Mouse (Mus musculus) gastrocnemius, adult 2 months (tissue): ENCODE measurements around the gene Gzmm. TPM values are rescaled to one million over a fixed set of nuclear protein-coding genes. Genes with fewer than 3 reads are reported as not detected.

Experiments used
- DNase-seq: peaks from one replicate; pipeline ENCODE4 v3.0.0; 2022
- H3K27ac ChIP-seq: fragments of 200-600 bp; 2 replicates; pipeline ENCODE4 v1.8.1; 2022; ENCODE audit warnings: mild to moderate bottlenecking
- H3K4me3 ChIP-seq: fragments of 200-600 bp; 2 replicates; pipeline ENCODE4 v1.8.1; 2022; ENCODE audit warnings: mild to moderate bottlenecking, moderate library complexity
- CTCF ChIP-seq: fragments of 200-600 bp; IDR thresholded peaks from 2 replicates; pipeline ENCODE4 v1.8.1; 2022; ENCODE audit warnings: antibody characterized with exemption, mild to moderate bottlenecking, moderate library complexity
- intact Hi-C: fragments of 180-260 bp; cut with DNase I; formaldehyde crosslinking; loops from one replicate; pipeline ENCODE4 v1.15.1; 2025
- long read RNA-seq, 2 experiments: library from polyadenylated mRNA; stranded (forward); transcript quantifications; one replicate each; pipeline ENCODE4 v2.0.0; 2021
- total RNA-seq, 2 experiments: library from RNA; stranded (reverse); gene quantifications; 2 replicates each; pipeline ENCODE4 v1.2.3; 2021

Gzmm gene
- total RNA-seq: 1 to 10 TPM; 7.2 to 9.8 TPM
- long read RNA-seq, experiment 1: 0 reads
- long read RNA-seq, experiment 2, partial matches to known transcripts: 0 of 2 reads
- long read RNA-seq, experiment 2, other reads (novel, unspliced or antisense): 2 of 2 reads

DNA sequence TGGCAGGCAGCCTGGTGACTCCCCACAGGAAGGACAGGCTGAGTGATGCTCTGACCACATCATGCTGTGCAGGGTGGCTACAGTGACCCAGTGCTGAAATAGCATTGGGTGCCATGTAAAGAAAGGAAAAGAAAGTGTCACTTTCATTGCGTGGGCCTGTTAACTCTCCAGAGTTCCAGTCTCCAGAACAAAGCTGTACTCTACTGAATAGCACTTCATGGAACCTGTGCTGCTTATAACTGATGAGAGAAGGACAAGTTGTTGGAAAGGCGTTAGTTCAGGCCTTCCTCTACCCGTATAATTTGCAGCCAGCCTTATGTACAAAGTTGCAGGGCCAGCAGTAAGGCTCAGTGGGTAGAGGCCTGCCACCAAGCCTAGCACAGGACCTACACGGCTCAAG is at the start of gene Gzmm:
TSS of gene Gzmm (plus strand) at position 301 of the 400 bp plus-strand sequence.
- peak within 1 kb of the TSS; percentile 99 for H3K27ac ChIP-seq
- peak within 1 kb of the TSS; percentile 47 for H3K4me3 ChIP-seq
- DNase-seq: no peak
- intact Hi-C loops: no loop called here
- TF ChIP-seq CTCF: no peak

- peak; percentile 92 for DNase-seq
- intact Hi-C loops: loop anchor here (5.0 kb wide), 1 partner anchor 33 kb away; the partner anchor contains the start of gene C2cd4c
- Histone ChIP-seq H3K27ac (peak within 1 kb of the TSS; percentile 88), H3K4me3 (peak within 1 kb of the TSS; percentile 68)
- no peak for TF ChIP-seq CTCF
Observed at GRCm38 (mm10) chr10:79645711-79646110, 43.1 kb upstream of the Gzmm start, which contains the start of gene Odf3l2. Odf3l2 (minus strand) TSS chr10:79645738.

DNA sequence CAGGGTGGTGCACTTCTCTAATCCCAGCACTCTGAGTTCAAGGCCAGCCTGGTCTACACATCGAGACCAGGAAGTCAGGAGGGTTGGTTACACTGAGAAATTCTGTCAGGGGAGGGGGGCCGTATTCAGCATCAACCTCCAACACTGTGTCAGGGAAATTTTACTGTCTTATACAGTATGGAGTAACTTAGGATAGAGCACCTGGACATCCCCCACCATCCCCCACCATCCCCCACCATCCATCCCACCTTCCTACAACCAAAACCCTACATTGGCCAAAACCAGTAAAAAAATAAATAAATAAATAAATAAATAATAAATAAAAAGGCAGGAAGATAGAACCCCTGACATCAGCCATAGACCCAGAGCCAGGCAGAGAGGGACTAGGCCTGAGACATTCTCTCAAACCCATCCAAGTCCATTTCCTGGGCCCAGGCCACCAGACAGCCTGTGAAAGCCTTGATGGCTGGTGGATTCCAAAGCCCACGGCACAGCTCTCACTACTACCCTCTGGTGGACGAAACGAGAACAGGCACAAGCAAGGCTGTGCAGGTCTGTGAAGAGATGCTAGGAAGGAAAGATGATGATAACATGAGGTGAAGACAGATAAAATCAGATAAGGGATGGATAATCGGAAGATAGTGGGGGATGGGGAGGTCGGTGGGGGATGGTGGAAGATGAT is 39.6 kb upstream of the Gzmm start:
- H3K4me3 ChIP-seq: no peak overlapping the region
- H3K27ac ChIP-seq: no peak overlapping the region
- TF ChIP-seq CTCF: peak; percentile 90
- peak; percentile 83 for DNase-seq
- intact Hi-C loops: loop anchor here (1.0 to 5.0 kb wide), 2 partner anchors 37 to 53 kb away; partner anchors contain the start of gene C2cd4c

DNA sequence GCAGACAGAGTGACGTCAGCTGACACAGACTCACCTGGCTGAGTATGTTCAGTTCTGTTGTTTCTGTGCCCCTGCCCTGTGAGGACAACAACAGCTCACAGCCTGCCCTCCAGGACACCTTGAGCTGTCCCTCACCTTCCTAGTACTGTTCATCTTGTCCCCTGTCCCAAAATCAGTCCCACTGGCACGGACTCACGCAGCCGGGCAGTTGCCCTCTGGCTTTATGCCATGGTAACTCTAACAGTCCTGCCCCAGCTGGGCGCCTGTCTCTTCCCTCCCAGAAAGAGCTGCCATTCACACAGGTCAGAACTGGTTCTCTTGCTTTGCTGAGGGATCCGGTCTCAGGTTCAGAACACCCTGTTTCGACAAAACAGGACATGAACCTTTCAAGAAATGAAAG is 36.0 kb upstream of the Gzmm start:
- TF ChIP-seq CTCF: no peak
- peak overlapping the region; percentile 73 for H3K27ac ChIP-seq
- intact Hi-C loops: no loop called here
- H3K4me3 ChIP-seq: no peak overlapping the region
- DNase-seq: peak; percentile 75

- TF ChIP-seq CTCF: no peak
- no peak overlapping the region for H3K27ac ChIP-seq
- no peak overlapping the region for H3K4me3 ChIP-seq
- intact Hi-C loops: no loop called here
- no peak for DNase-seq
Observed at GRCm38 (mm10) chr10:79654946-79655395, 33.8 kb upstream of the Gzmm start.

DNA sequence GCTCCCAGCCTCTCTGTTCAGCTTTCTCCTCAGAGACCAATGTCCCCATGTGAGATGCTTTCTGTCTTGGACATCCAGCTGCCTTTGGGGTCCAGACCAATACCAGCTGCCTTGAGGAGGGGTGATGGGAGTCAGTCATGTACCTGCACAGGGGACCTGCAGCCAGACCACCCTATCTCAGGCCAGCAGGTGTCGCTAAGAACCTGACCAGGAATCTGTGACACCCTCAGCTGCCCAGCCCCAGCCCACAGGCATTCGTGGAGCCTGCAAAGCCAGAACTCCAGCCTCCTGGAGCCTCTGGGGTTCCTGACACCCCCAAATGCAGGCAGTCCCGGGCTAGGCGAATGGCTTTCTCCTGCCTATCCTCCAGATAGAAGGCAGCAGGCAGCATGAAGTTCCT is 30.0 kb upstream of the Gzmm start:
- peak; percentile 20; the same call in 1 of the 2 replicates for TF ChIP-seq CTCF
- no peak overlapping the region for H3K4me3 ChIP-seq
- intact Hi-C loops: no loop called here
- H3K27ac ChIP-seq: no peak overlapping the region
- DNase-seq: no peak

DNA sequence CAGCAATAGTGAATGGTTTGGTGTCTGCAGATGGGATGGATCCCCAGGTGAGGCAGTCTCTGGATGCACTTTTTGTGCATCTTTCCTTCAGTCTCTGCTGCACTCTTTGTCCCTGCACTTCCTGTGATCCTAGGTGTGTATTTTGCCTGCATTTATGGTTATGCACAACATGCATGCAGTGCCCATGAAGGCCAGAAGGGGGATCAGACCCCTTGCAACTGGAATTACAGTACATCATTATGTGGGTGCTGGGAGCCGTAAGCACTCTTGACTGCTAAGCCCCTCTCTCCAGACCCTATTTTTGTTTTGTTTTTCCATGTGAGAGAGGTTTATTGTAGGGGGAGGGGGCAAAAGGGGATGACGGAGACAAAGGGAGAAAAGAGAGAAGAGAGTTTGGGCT is 28.5 kb upstream of the Gzmm start:
- Histone ChIP-seq H3K4me3 (no peak overlapping the region), H3K27ac (no peak overlapping the region)
- DNase-seq: no peak
- peak; percentile 24; the same call in 1 of the 2 replicates for TF ChIP-seq CTCF
- intact Hi-C loops: no loop called here

DNA sequence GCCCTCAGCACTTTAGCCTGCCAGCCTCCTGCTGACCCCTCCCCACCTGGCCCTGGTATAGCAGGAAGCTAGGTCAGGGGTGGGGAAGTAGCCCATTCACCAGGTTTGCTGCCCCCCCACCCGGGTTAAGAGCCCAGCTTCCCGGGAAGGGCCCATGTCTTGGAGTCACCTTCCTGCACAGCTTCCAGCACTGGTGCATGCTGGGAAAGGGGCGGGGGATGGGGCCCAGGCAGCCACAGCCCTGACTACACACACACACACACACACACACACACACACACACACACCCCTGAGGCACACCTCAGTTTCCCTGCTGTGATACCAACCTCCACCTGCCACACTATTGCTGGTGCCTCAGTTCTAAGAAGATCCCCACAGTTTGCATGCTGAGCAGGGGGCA is 27.0 kb upstream of the Gzmm start:
- DNase-seq: no peak
- Histone ChIP-seq H3K27ac (no peak overlapping the region), H3K4me3 (no peak overlapping the region)
- intact Hi-C loops: no loop called here
- no peak for TF ChIP-seq CTCF

DNA sequence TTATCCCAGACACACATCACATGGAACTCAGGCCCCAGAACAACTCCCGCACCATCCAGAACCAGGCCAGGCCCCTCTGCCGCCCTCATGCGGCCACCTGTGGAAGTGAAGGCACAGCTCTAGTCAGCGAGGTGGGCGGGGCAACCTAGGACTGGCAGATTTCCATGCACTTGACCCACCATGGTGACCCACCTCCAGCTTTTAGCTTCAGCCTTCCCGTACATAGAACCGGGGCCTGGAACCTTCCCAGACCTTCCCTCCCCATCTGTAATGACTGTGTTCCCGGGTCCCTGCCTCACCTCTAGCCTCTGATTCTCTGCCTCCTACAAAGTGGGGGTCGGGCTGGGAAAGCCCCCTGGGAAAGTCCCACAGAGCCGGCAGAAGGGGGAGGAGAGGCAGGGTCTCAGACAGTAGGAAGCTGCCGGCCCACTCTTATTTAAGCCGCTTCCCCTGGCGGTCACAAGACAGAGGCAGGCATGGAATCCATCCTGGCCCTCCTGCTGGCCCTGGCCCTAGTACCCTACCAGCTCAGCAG is 24.6 kb upstream of the Gzmm start, which contains the start of gene Madcam1:
TSS of gene Madcam1 (plus strand) at position 429 of the 535 bp plus-strand sequence.
- peak; percentile 79 for DNase-seq
- Histone ChIP-seq H3K27ac (no peak within 1 kb of the TSS), H3K4me3 (no peak within 1 kb of the TSS)
- intact Hi-C loops: loop anchor here (1.0 kb wide), 1 partner anchor 69 kb away; no protein-coding TSS in a partner anchor
- peak; percentile 93 for TF ChIP-seq CTCF

GRCm38 (mm10) chr10:79665051-79665450 is 23.8 kb upstream of the Gzmm start:
- no peak for TF ChIP-seq CTCF
- no peak overlapping the region for H3K27ac ChIP-seq
- intact Hi-C loops: no loop called here
- no peak overlapping the region for H3K4me3 ChIP-seq
- no peak for DNase-seq

- no peak overlapping the region for H3K27ac ChIP-seq
- no peak overlapping the region for H3K4me3 ChIP-seq
- intact Hi-C loops: no loop called here
Observed at GRCm38 (mm10) chr10:79666493-79666892, 22.3 kb upstream of the Gzmm start.

DNA sequence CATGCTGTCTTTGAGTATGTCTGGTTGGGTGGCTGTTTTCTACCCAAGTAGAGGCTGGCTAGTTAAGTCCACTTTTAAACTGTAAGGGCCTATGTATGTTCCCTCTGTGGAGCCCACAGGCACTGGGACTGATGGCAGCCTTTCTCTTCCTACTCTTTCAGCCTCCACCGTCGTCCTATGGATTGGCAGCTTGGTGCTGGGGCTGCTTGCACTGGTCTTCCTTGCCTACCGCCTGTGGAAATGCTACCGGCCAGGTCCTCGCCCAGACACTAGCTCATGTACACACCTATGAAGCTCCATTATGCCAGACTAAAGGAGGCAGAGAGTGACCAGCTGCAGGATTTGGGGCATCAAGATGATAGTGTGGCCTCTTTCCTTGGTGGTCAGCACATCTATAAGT is 20.7 kb upstream of the Gzmm start:
- no peak overlapping the region for H3K4me3 ChIP-seq
- no peak overlapping the region for H3K27ac ChIP-seq
- no peak for DNase-seq
- intact Hi-C loops: loop anchor here (2.0 kb wide), 1 partner anchor 73 kb away; no protein-coding TSS in a partner anchor
- TF ChIP-seq CTCF: no peak

More at GRCm38 (mm10) chr10:79666493-79666892, 22.3 kb upstream of the Gzmm start:
- TF ChIP-seq CTCF: no peak
- DNase-seq: no peak
